Mouse (Mus musculus): Measurements from ENCODE around the gene D11Wsu47e. TPM values are rescaled to one million over a fixed set of nuclear protein-coding genes. Genes with fewer than 3 reads are reported as not detected.

D11Wsu47e gene
- polyA plus RNA-seq (2016; fragmentation: Nextera tagmentation; extraction: Ambion mirVana): 25.8 and 27.3 TPM in 2 replicates

- H3K36me3 ChIP-seq: peaks cover 15% of the 10 kb centered on the region
- peak; percentile 96 for DNase-seq (ENCODE audit: low spot score)
- peak within 1 kb of the TSS; percentile 93 for H3K4me3 ChIP-seq
- no peaks in the 10 kb centered on the region for H3K27me3 ChIP-seq (ENCODE audit: insufficient read depth, poor library complexity, severe bottlenecking)
- peaks cover 60% of the 10 kb centered on the region for H3K4me1 ChIP-seq (replicated peaks)
- peak within 1 kb of the TSS; percentile 92 for H3K27ac ChIP-seq
- no peaks in the 10 kb centered on the region for H3K9me3 ChIP-seq
- WGBS: under 1% methylated on average over 73 of the region's 73 CpGs
Measured at GRCm38 (mm10) chr11:113683957-113684706, at the start of gene D11Wsu47e, which contains the start of gene Fam104a. Gene D11Wsu47e, plus strand, starts transcription at chr11:113684412. Gene Fam104a, minus strand, starts transcription at chr11:113684155.

DNA sequence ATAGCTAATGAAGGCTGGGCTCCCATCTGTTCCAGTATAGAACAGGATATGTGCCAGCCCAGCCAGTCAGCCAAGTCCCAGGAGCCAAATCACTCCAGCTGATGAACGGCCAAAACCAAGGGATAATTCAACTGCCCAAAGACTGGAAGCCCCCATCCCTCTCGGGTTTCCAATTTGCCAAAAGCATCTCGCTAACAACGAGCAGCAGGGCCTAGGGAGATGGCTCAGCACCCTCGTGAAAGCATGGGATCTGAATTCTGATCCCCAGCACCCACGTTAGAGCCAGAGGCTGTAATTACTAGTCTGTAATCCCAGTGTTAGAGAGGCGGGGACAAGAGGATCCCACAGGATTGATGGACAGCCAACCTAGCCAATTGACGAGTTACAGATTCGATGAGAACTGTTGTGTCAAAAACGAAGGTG lies 49.5 kb upstream of the D11Wsu47e start:
- Histone ChIP-seq H3K4me1 (replicated peaks) (0 out of 2 replicates have a peak, but pooled peaks cover 9% of the 10 kb centered on the region), H3K27me3 (ENCODE audit: insufficient read depth, poor library complexity, severe bottlenecking) (no peaks in the 10 kb centered on the region; the same call in 1 of the 2 replicates), H3K9me3 (peaks cover 4% of the 10 kb centered on the region; the same call in 1 of the 2 replicates), H3K27ac (no peak overlapping the region), H3K36me3 (0 out of 2 replicates have a peak, but pooled peaks cover 5% of the 10 kb centered on the region), H3K4me3 (no peak overlapping the region)
- no peak for DNase-seq (ENCODE audit: low spot score)
- WGBS: 66% methylated on average over 10 of the region's 10 CpGs

DNA sequence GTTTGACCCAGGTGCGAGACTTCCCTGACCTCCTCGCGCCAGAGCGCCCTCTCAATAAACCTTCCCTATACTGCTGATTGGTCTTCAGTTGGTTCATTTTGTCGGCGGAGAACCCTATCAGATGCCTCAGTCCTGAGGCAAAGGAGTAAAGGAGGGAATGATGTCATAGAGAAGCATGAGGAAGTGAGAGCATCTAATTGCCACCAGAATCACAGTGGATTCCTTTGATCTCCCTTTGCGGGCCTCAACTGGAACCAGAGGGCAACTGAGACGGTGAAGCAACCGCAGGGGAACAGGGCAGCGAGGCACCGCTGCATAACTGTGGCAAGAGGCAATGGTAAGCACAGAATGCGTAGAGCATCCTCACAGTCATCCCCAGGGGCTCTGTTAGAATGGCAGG lies 45.5 kb upstream of the D11Wsu47e start:
- no peaks in the 10 kb centered on the region for H3K4me1 ChIP-seq (replicated peaks)
- H3K9me3 ChIP-seq: peaks cover 8% of the 10 kb centered on the region; the same call in 1 of the 2 replicates
- H3K4me3 ChIP-seq: no peak overlapping the region
- DNase-seq (ENCODE audit: low spot score): no peak
- 93% methylated on average over 12 of the region's 12 CpGs for WGBS
- no peak overlapping the region for H3K27ac ChIP-seq
- no peaks in the 10 kb centered on the region for H3K27me3 ChIP-seq (ENCODE audit: insufficient read depth, poor library complexity, severe bottlenecking)
- 0 out of 2 replicates have a peak, but pooled peaks cover 5% of the 10 kb centered on the region for H3K36me3 ChIP-seq

DNA sequence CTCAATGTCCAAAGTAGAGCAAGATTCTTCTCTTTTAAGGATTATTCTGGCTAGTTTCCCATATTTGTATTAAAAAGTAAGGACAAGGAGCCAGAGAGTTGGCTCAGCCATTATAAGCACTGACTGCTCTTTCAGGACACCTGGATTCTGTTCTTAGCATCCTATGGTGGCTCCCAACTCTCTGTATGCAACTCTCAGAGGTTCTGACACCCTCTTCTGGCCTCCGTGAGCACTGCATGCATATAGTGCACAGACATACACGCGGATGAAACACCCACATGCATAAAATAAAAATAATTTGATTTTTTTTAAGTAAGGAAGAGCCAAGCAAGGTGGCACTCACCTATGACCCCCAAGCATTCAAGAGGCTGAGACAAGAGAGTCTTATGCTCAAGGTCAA lies 39.0 kb upstream of the D11Wsu47e start:
- no peaks in the 10 kb centered on the region for H3K36me3 ChIP-seq
- peaks cover 3% of the 10 kb centered on the region; the same call in 1 of the 2 replicates for H3K27me3 ChIP-seq (ENCODE audit: insufficient read depth, poor library complexity, severe bottlenecking)
- H3K4me1 ChIP-seq (replicated peaks): peaks cover 18% of the 10 kb centered on the region
- WGBS: 89% methylated on average over 3 of the region's 3 CpGs
- 0 out of 2 replicates have a peak, but pooled peaks cover under 1% of the 10 kb centered on the region for H3K9me3 ChIP-seq
- no peak for DNase-seq (ENCODE audit: low spot score)
- no peak overlapping the region for H3K4me3 ChIP-seq
- no peak overlapping the region for H3K27ac ChIP-seq

DNA sequence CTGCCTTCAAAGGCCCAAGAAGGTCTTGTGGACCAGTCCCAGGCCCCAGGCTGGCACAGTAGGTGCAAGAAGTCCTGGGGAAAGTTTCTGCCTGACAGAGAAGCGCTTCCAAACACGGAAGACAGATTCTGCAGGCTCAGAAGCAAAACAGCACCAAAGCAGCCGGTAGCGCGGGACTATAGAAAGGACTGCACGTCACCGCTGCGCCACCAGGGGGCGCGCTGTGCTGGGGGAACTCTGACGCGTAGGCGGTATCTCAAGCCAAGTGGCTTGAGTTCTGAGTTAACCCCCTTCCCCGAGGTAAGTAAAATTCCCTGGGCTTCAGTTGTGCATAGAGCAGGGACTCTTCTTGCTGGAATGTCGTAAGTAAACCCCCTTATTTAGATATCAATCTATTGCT lies 36.1 kb upstream of the D11Wsu47e start:
- H3K4me1 ChIP-seq (replicated peaks): peaks cover 46% of the 10 kb centered on the region
- WGBS: 4% methylated on average over 15 of the region's 15 CpGs
- peaks cover 3% of the 10 kb centered on the region; the same call in 1 of the 2 replicates for H3K27me3 ChIP-seq (ENCODE audit: insufficient read depth, poor library complexity, severe bottlenecking)
- peaks cover 23% of the 10 kb centered on the region for H3K36me3 ChIP-seq
- peak overlapping the region; percentile 16; the same call in 1 of the 2 replicates for H3K4me3 ChIP-seq
- H3K9me3 ChIP-seq: no peaks in the 10 kb centered on the region
- H3K27ac ChIP-seq: peak overlapping the region; percentile 72
- DNase-seq (ENCODE audit: low spot score): peak; percentile 86

GRCm38 (mm10) chr11:113648690-113649352 lies 35.4 kb upstream of the D11Wsu47e start, which contains the start of gene Cog1:
Gene Cog1, plus strand, starts transcription at chr11:113649169.
- Histone ChIP-seq H3K9me3 (no peaks in the 10 kb centered on the region), H3K4me3 (peak within 1 kb of the TSS; percentile 77), H3K27ac (peak within 1 kb of the TSS; percentile 94), H3K4me1 (replicated peaks) (peaks cover 49% of the 10 kb centered on the region), H3K27me3 (ENCODE audit: insufficient read depth, poor library complexity, severe bottlenecking) (peaks cover 2% of the 10 kb centered on the region; the same call in 1 of the 2 replicates), H3K36me3 (peaks cover 29% of the 10 kb centered on the region)
- 38% methylated on average over 26 of the region's 26 CpGs for whole genome bisulfite sequencing
- no peak for DNase-seq (ENCODE audit: low spot score)

GRCm38 (mm10) chr11:113649353-113650210 lies 34.6 kb upstream of the D11Wsu47e start, which contains the start of gene Slc39a11:
Gene Slc39a11, minus strand, starts transcription at chr11:113650079.
- H3K4me1 ChIP-seq (replicated peaks): peaks cover 54% of the 10 kb centered on the region

GRCm38 (mm10) chr11:113651206-113651906 lies 32.9 kb upstream of the D11Wsu47e start:
- peak overlapping the region; percentile 77 for H3K4me3 ChIP-seq
- no peaks in the 10 kb centered on the region; the same call in 1 of the 2 replicates for H3K27me3 ChIP-seq (ENCODE audit: insufficient read depth, poor library complexity, severe bottlenecking)
- WGBS: 70% methylated on average over 22 of the region's 22 CpGs
- peak overlapping the region; percentile 80 for H3K27ac ChIP-seq
- peaks cover 55% of the 10 kb centered on the region for H3K36me3 ChIP-seq
- peak; percentile 29 for DNase-seq (ENCODE audit: low spot score)
- H3K4me1 ChIP-seq (replicated peaks): peaks cover 57% of the 10 kb centered on the region
- H3K9me3 ChIP-seq: no peaks in the 10 kb centered on the region

More at GRCm38 (mm10) chr11:113649353-113650210, 34.6 kb upstream of the D11Wsu47e start, which contains the start of gene Slc39a11:
- peak; percentile 86 for DNase-seq (ENCODE audit: low spot score)
- Histone ChIP-seq H3K36me3 (peaks cover 37% of the 10 kb centered on the region), H3K4me3 (peak within 1 kb of the TSS; percentile 77), H3K9me3 (no peaks in the 10 kb centered on the region), H3K27me3 (ENCODE audit: insufficient read depth, poor library complexity, severe bottlenecking) (no peaks in the 10 kb centered on the region; the same call in 1 of the 2 replicates), H3K27ac (peak within 1 kb of the TSS; percentile 94)
- under 1% methylated on average over 91 of the region's 91 CpGs for WGBS

- Histone ChIP-seq H3K27ac (peak overlapping the region; percentile 76), H3K27me3 (ENCODE audit: insufficient read depth, poor library complexity, severe bottlenecking) (no peaks in the 10 kb centered on the region), H3K4me3 (peak overlapping the region; percentile 20), H3K9me3 (no peaks in the 10 kb centered on the region), H3K36me3 (peaks cover 60% of the 10 kb centered on the region), H3K4me1 (replicated peaks) (peaks cover 62% of the 10 kb centered on the region)
- 45% methylated on average over 8 of the region's 8 CpGs for WGBS
- DNase-seq (ENCODE audit: low spot score): peak; percentile 58
Measured at GRCm38 (mm10) chr11:113651907-113652273, 32.3 kb upstream of the D11Wsu47e start.

- Histone ChIP-seq H3K27me3 (ENCODE audit: insufficient read depth, poor library complexity, severe bottlenecking) (no peaks in the 10 kb centered on the region), H3K9me3 (no peaks in the 10 kb centered on the region), H3K4me3 (0 out of 2 replicates have a peak overlapping the region, but pooled peaks have one; percentile 20), H3K36me3 (peaks cover 66% of the 10 kb centered on the region), H3K4me1 (replicated peaks) (peaks cover 64% of the 10 kb centered on the region), H3K27ac (peak overlapping the region; percentile 76; the same call in 1 of the 2 replicates)
- 88% methylated on average over 6 of the region's 6 CpGs for WGBS
- no peak for DNase-seq (ENCODE audit: low spot score)
Measured at GRCm38 (mm10) chr11:113652516-113652915, 31.7 kb upstream of the D11Wsu47e start.

- no peak for DNase-seq (ENCODE audit: low spot score)
- WGBS: 93% methylated on average over 15 of the region's 15 CpGs
- Histone ChIP-seq H3K36me3 (peaks cover 82% of the 10 kb centered on the region), H3K9me3 (no peaks in the 10 kb centered on the region), H3K27me3 (ENCODE audit: insufficient read depth, poor library complexity, severe bottlenecking) (no peaks in the 10 kb centered on the region), H3K4me3 (no peak overlapping the region), H3K4me1 (replicated peaks) (peaks cover 56% of the 10 kb centered on the region), H3K27ac (no peak overlapping the region)
Measured at GRCm38 (mm10) chr11:113654105-113654504, 30.1 kb upstream of the D11Wsu47e start.

Measured in hindbrain, embryonic 10.5 days (tissue).